Mouse (Mus musculus) E14TG2a.4 (cell line): ENCODE measurements around the gene A630023A22Rik.

Experiments
- CTCF ChIP-seq: conservative IDR thresholded peaks from 2 replicates; pipeline ENCODE4 v1.5.1; 2014; ENCODE audit warnings: low read length
- POU5F1 ChIP-seq: IDR thresholded peaks from 2 replicates; pipeline ENCODE4 v1.6.1; 2014; ENCODE audit warnings: low read length, borderline replicate concordance

- TF ChIP-seq CTCF: no peak
- TF ChIP-seq POU5F1: no peak
Measured at GRCm38 (mm10) chr14:34001445-34001844, 101.1 kb downstream of the A630023A22Rik start.
